Mouse (Mus musculus) layer of hippocampus, adult 11-12 months (tissue): ENCODE results near the gene Emp3.

Experiments used
- DNase-seq: peaks from one replicate; pipeline ENCODE4 v3.0.0; 2022; ENCODE audit warnings: low spot score

The Emp3 gene

GRCm38 (mm10) chr7:45869107-45869670 is 52.0 kb downstream of the Emp3 start:
- no peak for DNase-seq
